Mouse (Mus musculus): ENCODE results near the gene Tfdp1.

GRCm38 (mm10) chr8:13382999-13383398, 44.4 kb downstream of the Tfdp1 start:
- no peak for TF ChIP-seq CTCF (IDR thresholded peaks at IDR 0.05; ENCODE audit: extremely low read depth, insufficient read length, insufficient replicate concordance, low read depth, low read length)
- no peak for TF ChIP-seq POLR2A (IDR thresholded peaks at IDR 0.05; ENCODE audit: low read depth, low read length)

All from small intestine, adult 2 months (tissue).